Mouse (Mus musculus) erythroblast, embryonic 14.5 days (primary cell): ENCODE data around the gene Elp6.

Experiments
- GATA1 ChIP-seq: IDR thresholded peaks from 2 replicates; pipeline ENCODE4 v1.6.1; 2012; ENCODE audit warnings: low read length, inconsistent platforms, mixed read lengths
- TAL1 ChIP-seq: IDR thresholded peaks from 3 replicates; pipeline ENCODE4 v1.6.1; 2012; ENCODE audit warnings: low read length, inconsistent platforms, mixed read lengths

- TF ChIP-seq GATA1, result no peak
- TF ChIP-seq TAL1, result no peak
Observed at GRCm38 (mm10) chr9:110350188-110350587, 45.2 kb downstream of the Elp6 start.
